Mouse (Mus musculus): ENCODE results near the gene Agbl1. TPM values are rescaled to one million over a fixed set of nuclear protein-coding genes. Genes with fewer than 3 reads are reported as not detected.

The Agbl1 gene
- total and polyA plus RNA-seq, 3 experiments = not detected

GRCm38 (mm10) chr7:76339308-76339707 lies 109.6 kb downstream of the Agbl1 start:
- Histone ChIP-seq H3K36me3 (replicated peaks in 1 of 2; ENCODE audit: control insufficient read depth in 1 of 2, insufficient read depth in 1 of 2, low read length in 1 of 2) (no peaks in the 10 kb centered on the region), H3K79me2 (replicated peaks; ENCODE audit: control insufficient read depth, extremely low read depth, insufficient read depth, poor library complexity, severe bottlenecking) (no peaks in the 10 kb centered on the region), H3K4me1 (ENCODE audit: control insufficient read depth in 1 of 2, insufficient read depth in 2 of 2) (no peaks in the 10 kb centered on the region; a peak in 1 of 4 replicates), H3K27me3 (replicated peaks) (peaks cover 24% of the 10 kb centered on the region), H3K9ac (ENCODE audit: insufficient read depth, low read depth) (no peak overlapping the region), H3K4me3 (replicated peaks in 1 of 3; ENCODE audit: low read depth in 2 of 3, low read length in 2 of 3, poor library complexity in 1 of 3) (no peak overlapping the region), H3K9me3 (replicated peaks; ENCODE audit: low read length) (no peaks in the 10 kb centered on the region), H3K27ac (ENCODE audit: insufficient read depth, low read depth) (no peak overlapping the region), H3K4me2 (ENCODE audit: insufficient read depth, low read depth, poor library complexity, severe bottlenecking) (no peak overlapping the region)
- in situ Hi-C loops (cut with MboI; ENCODE audit: low pct_ligation_motif_present, low pct_unique_long_range_greater_than_20kb, low sequenced_read_pairs) = no loop called here
- TF ChIP-seq NELFE (IDR thresholded peaks at IDR 0.05; ENCODE audit: low read depth, low read length) (no peak), PAX5 (IDR thresholded peaks at IDR 0.05; ENCODE audit: low read length) (no peak), ZKSCAN1 (IDR thresholded peaks at IDR 0.05; ENCODE audit: borderline replicate concordance, low read depth, low read length) (no peak), E2F4 (IDR thresholded peaks at IDR 0.05; ENCODE audit: insufficient replicate concordance, low read depth, low read length) (no peak), UBTF (IDR thresholded peaks at IDR 0.05; ENCODE audit: low read depth, low read length) (no peak), TCF12 (IDR thresholded peaks at IDR 0.05; ENCODE audit: low read depth, low read length) (no peak), ZNF384 (IDR thresholded peaks at IDR 0.05; ENCODE audit: low read depth, low read length) (no peak), RCOR1 (conservative IDR thresholded peaks at IDR 0.05; ENCODE audit: low read depth, low read length) (no peak), POLR2AphosphoS2 (IDR thresholded peaks at IDR 0.05; ENCODE audit: low read depth, low read length) (no peak), SIN3A (IDR thresholded peaks at IDR 0.05; ENCODE audit: low read length) (no peak), TBP (conservative IDR thresholded peaks at IDR 0.05; ENCODE audit: low read depth, low read length) (no peak), HCFC1 (IDR thresholded peaks at IDR 0.05; ENCODE audit: low read depth, low read length) (no peak), BHLHE40 (IDR thresholded peaks at IDR 0.05; ENCODE audit: low read depth, low read length) (no peak), CTCF (conservative IDR thresholded peaks at IDR 0.05 in 1 of 2, IDR thresholded peaks at IDR 0.05 in 1 of 2; ENCODE audit: low read depth in 2 of 2, low read length in 2 of 2) (no peak), JUND (conservative IDR thresholded peaks at IDR 0.05; ENCODE audit: low read depth, low read length) (no peak), MAX (IDR thresholded peaks at IDR 0.05; ENCODE audit: low read length) (no peak)
- no peak for DNase-seq (ENCODE audit: extremely low read depth)
- dilution Hi-C loops (cut with MboI; ENCODE audit: extremely low pct_ligation_motif_present, extremely low pct_unique_long_range_greater_than_20kb, low sequenced_read_pairs) = no loop called here

DNA sequence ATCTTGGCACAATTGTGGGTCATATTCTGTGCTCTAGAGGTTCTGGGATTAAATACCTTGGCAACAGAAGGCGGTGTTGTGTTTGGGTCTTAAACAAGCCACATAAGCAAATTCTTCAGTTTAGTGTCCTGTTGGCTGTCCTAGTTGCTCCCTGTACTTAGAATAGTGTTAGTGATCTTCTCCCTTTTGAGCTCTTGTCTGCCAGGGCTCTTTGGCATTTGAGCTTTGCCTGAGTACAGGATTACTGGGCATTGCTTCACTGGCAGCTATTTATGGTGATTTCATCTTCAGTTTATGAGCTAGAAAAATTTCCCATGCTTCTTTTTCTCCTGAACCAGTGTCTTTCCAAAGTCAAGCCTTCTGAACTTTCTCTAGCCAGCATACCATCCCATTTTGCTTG lies 111.9 kb downstream of the Agbl1 start:
- in situ Hi-C loops (cut with MboI; ENCODE audit: low pct_ligation_motif_present, low pct_unique_long_range_greater_than_20kb, low sequenced_read_pairs) (no loop called here), dilution Hi-C loops (cut with MboI; ENCODE audit: extremely low pct_ligation_motif_present, extremely low pct_unique_long_range_greater_than_20kb, low sequenced_read_pairs) (no loop called here)
- H3K9me3 ChIP-seq (replicated peaks; ENCODE audit: low read length) = no peaks in the 10 kb centered on the region
- H3K27me3 ChIP-seq (replicated peaks) = peaks cover 19% of the 10 kb centered on the region
- no peak for DNase-seq (ENCODE audit: extremely low read depth)
- H3K36me3 ChIP-seq (replicated peaks in 1 of 2; ENCODE audit: control insufficient read depth in 1 of 2, insufficient read depth in 1 of 2, low read length in 1 of 2) = no peaks in the 10 kb centered on the region
- no peak overlapping the region for H3K4me2 ChIP-seq (ENCODE audit: insufficient read depth, low read depth, poor library complexity, severe bottlenecking)
- H3K27ac ChIP-seq (ENCODE audit: insufficient read depth, low read depth) = no peak overlapping the region
- H3K9ac ChIP-seq (ENCODE audit: insufficient read depth, low read depth) = no peak overlapping the region
- H3K4me3 ChIP-seq (replicated peaks in 1 of 3; ENCODE audit: low read depth in 2 of 3, low read length in 2 of 3, poor library complexity in 1 of 3) = no peak overlapping the region
- no peaks in the 10 kb centered on the region; a peak in 1 of 4 replicates for H3K4me1 ChIP-seq (ENCODE audit: control insufficient read depth in 1 of 2, insufficient read depth in 2 of 2)
- no peaks in the 10 kb centered on the region for H3K79me2 ChIP-seq (replicated peaks; ENCODE audit: control insufficient read depth, extremely low read depth, insufficient read depth, poor library complexity, severe bottlenecking)
- no peak for TF ChIP-seq RCOR1 (conservative IDR thresholded peaks at IDR 0.05; ENCODE audit: low read depth, low read length)
- no peak for TF ChIP-seq ELF1 (IDR thresholded peaks at IDR 0.05; ENCODE audit: low read depth, low read length)
- no peak for TF ChIP-seq ETS1 (conservative IDR thresholded peaks at IDR 0.05; ENCODE audit: low read depth, low read length)

Measured in CH12.LX (cell line).